Mouse (Mus musculus) CH12.LX (cell line): Measurements from ENCODE around the gene Traf3. TPM values are rescaled to one million over a fixed set of nuclear protein-coding genes. Genes with fewer than 3 reads are reported as not detected.

ENCODE experiments used
- DNase-seq: peaks from one replicate; pipeline ENCODE4 v3.0.0-alpha.2; 2013; ENCODE audit errors: extremely low read depth
- H3K27ac ChIP-seq: 2 replicates; pipeline ENCODE4 v1.5.1; 2012; ENCODE audit warnings: low read depth, mild to moderate bottlenecking, control low read depth, moderate library complexity; ENCODE audit not compliant: insufficient read depth
- H3K27me3 ChIP-seq: replicated peaks from 2 replicates; pipeline ENCODE3; 2012; ENCODE audit warnings: inconsistent platforms
- H3K36me3 ChIP-seq, 2 experiments: replicated peaks in 1 of 2; 2 replicates each; pipeline versions ENCODE3 to v1.6.1; 2012; ENCODE audit warnings: inconsistent platforms in 1 of 2, low read length in 1 of 2, mild to moderate bottlenecking in 1 of 2, mixed read lengths in 1 of 2, moderate library complexity in 1 of 2; ENCODE audit not compliant: control insufficient read depth in 1 of 2, insufficient read depth in 1 of 2
- H3K4me1 ChIP-seq, 2 experiments: 2 replicates each; pipeline ENCODE4 v1.6.1; 2012; ENCODE audit warnings: inconsistent platforms in 1 of 2, moderate library complexity in 1 of 2; ENCODE audit not compliant: insufficient read depth in 2 of 2, control insufficient read depth in 1 of 2
- H3K4me2 ChIP-seq: 2 replicates; pipeline ENCODE4 v1.6.1; 2012; ENCODE audit warnings: low read depth, mild to moderate bottlenecking, control low read depth; ENCODE audit not compliant: poor library complexity, insufficient read depth, severe bottlenecking
- H3K4me3 ChIP-seq, 3 experiments: fragments of 150-350 bp in 1 of 3; sonication (generic) in 1 of 3; replicated peaks in 1 of 3; 2 replicates each; pipeline versions ENCODE3 to v1.5.1; 2011 to 2012; ENCODE audit warnings: low read depth in 2 of 3, low read length in 2 of 3, mild to moderate bottlenecking in 2 of 3, moderate library complexity in 2 of 3, control low read depth in 1 of 3, improper control_type of control experiment in 1 of 3, inconsistent platforms in 1 of 3, mixed read lengths in 1 of 3; ENCODE audit not compliant: poor library complexity in 1 of 3
- H3K79me2 ChIP-seq: replicated peaks from 2 replicates; pipeline ENCODE4 v1.6.1; 2012; ENCODE audit warnings: mild to moderate bottlenecking, moderate library complexity; ENCODE audit not compliant: control insufficient read depth, poor library complexity, insufficient read depth, severe bottlenecking; ENCODE audit errors: extremely low read depth
- H3K9ac ChIP-seq: 2 replicates; pipeline ENCODE4 v1.6.1; 2012; ENCODE audit warnings: low read depth, mild to moderate bottlenecking, control low read depth, moderate library complexity; ENCODE audit not compliant: insufficient read depth
- H3K9me3 ChIP-seq: replicated peaks from 2 replicates; pipeline ENCODE3; 2012; ENCODE audit warnings: low read length, inconsistent platforms, mixed read lengths
- BHLHE40 ChIP-seq: IDR thresholded peaks from 2 replicates; pipeline ENCODE4 v1.6.1; 2011; ENCODE audit warnings: mild to moderate bottlenecking, low read depth, low read length, improper control_type of control experiment
- CHD1 ChIP-seq: IDR thresholded peaks from 2 replicates; pipeline ENCODE4 v1.6.1; 2012; ENCODE audit warnings: low read depth, low read length, improper control_type of control experiment, inconsistent platforms
- E2F4 ChIP-seq: IDR thresholded peaks from 2 replicates; pipeline ENCODE4 v1.6.1; 2011; ENCODE audit warnings: low read depth, low read length, improper control_type of control experiment; ENCODE audit not compliant: insufficient replicate concordance
- ETS1 ChIP-seq: conservative IDR thresholded peaks from 2 replicates; pipeline ENCODE4 v1.6.1; 2012; ENCODE audit warnings: low read depth, mild to moderate bottlenecking, inconsistent platforms, low read length, improper control_type of control experiment, moderate library complexity
- GABPA ChIP-seq: IDR thresholded peaks from 2 replicates; pipeline ENCODE4 v1.6.1; 2012; ENCODE audit warnings: low read depth, low read length, improper control_type of control experiment, inconsistent platforms; ENCODE audit not compliant: insufficient replicate concordance
- HCFC1 ChIP-seq: IDR thresholded peaks from 2 replicates; pipeline ENCODE4 v1.6.1; 2012; ENCODE audit warnings: low read depth, mild to moderate bottlenecking, inconsistent platforms, low read length, improper control_type of control experiment
- JUND ChIP-seq: conservative IDR thresholded peaks from 2 replicates; pipeline ENCODE4 v1.6.1; 2011; ENCODE audit warnings: low read depth, low read length, improper control_type of control experiment
- KAT2A ChIP-seq: IDR thresholded peaks from 2 replicates; pipeline ENCODE4 v1.6.1; 2012; ENCODE audit warnings: low read length, improper control_type of control experiment, inconsistent platforms; ENCODE audit not compliant: insufficient replicate concordance
- MAFK ChIP-seq: IDR thresholded peaks from 2 replicates; pipeline ENCODE4 v1.6.1; 2011; ENCODE audit warnings: low read length, improper control_type of control experiment; ENCODE audit not compliant: insufficient replicate concordance
- MAX ChIP-seq: IDR thresholded peaks from 2 replicates; pipeline ENCODE4 v1.6.1; 2011; ENCODE audit warnings: low read length, improper control_type of control experiment
- MEF2A ChIP-seq: IDR thresholded peaks from 2 replicates; pipeline ENCODE4 v1.6.1; 2014; ENCODE audit warnings: low read depth, mild to moderate bottlenecking, inconsistent platforms, low read length, improper control_type of control experiment, borderline replicate concordance
- MYC ChIP-seq: IDR thresholded peaks from 2 replicates; pipeline ENCODE4 v1.6.1; 2011; ENCODE audit warnings: low read depth, mild to moderate bottlenecking, improper control_type of control experiment, low read length
- NELFE ChIP-seq: IDR thresholded peaks from 2 replicates; pipeline ENCODE4 v1.6.1; 2011; ENCODE audit warnings: low read depth, low read length, improper control_type of control experiment
- NRF1 ChIP-seq: IDR thresholded peaks from 2 replicates; pipeline ENCODE4 v1.6.1; 2014; ENCODE audit warnings: low read depth, mild to moderate bottlenecking, inconsistent platforms, low read length, improper control_type of control experiment, moderate library complexity
- PAX5 ChIP-seq: IDR thresholded peaks from 2 replicates; pipeline ENCODE4 v1.6.1; 2012; ENCODE audit warnings: low read length, inconsistent platforms, mixed read lengths
- POLR2A ChIP-seq: IDR thresholded peaks from 2 replicates; pipeline ENCODE4 v1.6.1; 2011; ENCODE audit warnings: low read depth, mild to moderate bottlenecking, improper control_type of control experiment, low read length
- POLR2AphosphoS2 ChIP-seq: IDR thresholded peaks from 2 replicates; pipeline ENCODE4 v1.6.1; 2011; ENCODE audit warnings: low read depth, low read length, improper control_type of control experiment
- RAD21 ChIP-seq: IDR thresholded peaks from 2 replicates; pipeline ENCODE4 v1.6.1; 2011; ENCODE audit warnings: low read depth, mild to moderate bottlenecking, low read length, improper control_type of control experiment, moderate library complexity
- SIN3A ChIP-seq: IDR thresholded peaks from 2 replicates; pipeline ENCODE4 v1.6.1; 2012; ENCODE audit warnings: low read length, improper control_type of control experiment, inconsistent platforms
- ZKSCAN1 ChIP-seq: IDR thresholded peaks from 2 replicates; pipeline ENCODE4 v1.6.1; 2012; ENCODE audit warnings: low read depth, inconsistent platforms, low read length, improper control_type of control experiment, borderline replicate concordance
- dilution Hi-C: fragments of 300-500 bp; cut with MboI; formaldehyde crosslinking; loops from 2 replicates; pipeline ENCODE4 v1.14.3; 2020; ENCODE audit warnings: low sequenced_read_pairs; ENCODE audit not compliant: extremely low pct_unique_long_range_greater_than_20kb, extremely low pct_ligation_motif_present
- in situ Hi-C: fragments of 300-500 bp; cut with MboI; formaldehyde crosslinking; loops from 3 replicates; pipeline ENCODE4 v1.14.3; 2019; ENCODE audit warnings: low sequenced_read_pairs, low pct_ligation_motif_present, low pct_unique_long_range_greater_than_20kb, mixed read lengths
- polyA plus RNA-seq: library from polyadenylated mRNA; unstranded; fragments of >175 nt; gene quantifications from 2 replicates; pipeline ENCODE4 v1.2.1, GENCODE M21; 2012; ENCODE audit warnings: low read depth; ENCODE audit not compliant: insufficient read length
- total RNA-seq, 2 experiments: library from RNA; depleted of rRNA; stranded (reverse); fragments of 300-350 nt in 1 of 2; fragments of >200 nt in 1 of 2; gene quantifications; 2 replicates each; pipeline ENCODE4 v1.2.3; 2012 to 2014

Traf3 gene
- total and polyA plus RNA-seq, 3 experiments = 10.9 to 33.1 (median 17.5) TPM

DNA sequence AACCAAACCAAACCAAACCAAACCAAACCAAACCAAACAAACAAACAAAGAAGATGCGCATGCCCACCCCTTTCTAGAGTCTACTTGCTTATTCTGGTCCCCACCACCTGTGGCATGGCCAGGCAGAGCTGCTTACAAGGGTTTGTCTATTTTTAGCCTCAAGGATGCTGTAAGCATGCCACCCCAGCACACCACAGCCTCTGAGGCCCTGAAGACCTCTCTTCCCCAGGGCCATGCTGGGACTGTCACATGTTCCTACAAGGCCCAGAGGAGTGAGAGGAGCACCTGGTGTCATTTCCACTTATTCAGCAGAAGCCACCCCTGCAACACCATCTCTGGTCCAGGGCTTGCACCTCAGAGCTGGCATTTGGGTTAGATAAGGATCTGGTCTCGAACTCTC, 21.6 kb upstream of the Traf3 start (continued):
- TF ChIP-seq ZKSCAN1 (no peak), MEF2A (peak; percentile 76; the same call in 1 of the 2 replicates), MYC (0 out of 2 replicates have a peak, but pooled peaks have one; percentile 54), POLR2A (no peak), PAX5 (no peak), NELFE (no peak), SIN3A (no peak), HCFC1 (no peak), JUND (no peak), KAT2A (no peak), RAD21 (no peak), ETS1 (peak; percentile 58), E2F4 (no peak), CHD1 (no peak), BHLHE40 (peak; percentile 50), GABPA (no peak), MAX (peak; percentile 62; the same call in 1 of the 2 replicates)

DNA sequence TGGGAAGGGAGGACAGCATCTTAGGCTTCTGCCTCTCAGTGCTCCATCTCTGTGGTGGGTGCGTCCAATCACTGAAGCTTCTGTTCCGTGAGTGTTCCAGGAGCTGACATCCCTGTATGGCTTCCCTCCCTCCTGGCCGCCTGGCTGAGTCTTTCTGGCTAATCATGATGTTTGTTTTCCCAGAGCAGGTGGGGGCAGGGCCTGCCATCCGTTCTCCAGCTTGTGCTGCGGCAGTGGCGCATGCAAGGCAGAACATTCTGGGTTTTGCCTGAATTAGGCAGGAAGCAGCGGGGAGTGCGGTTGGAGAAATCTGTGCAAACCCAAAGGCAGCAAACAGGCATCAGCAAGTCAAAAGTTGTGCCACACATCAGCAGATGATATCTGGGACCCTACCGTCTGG, 20.9 kb upstream of the Traf3 start:
- Histone ChIP-seq H3K27ac (no peak overlapping the region), H3K9ac (no peak overlapping the region), H3K36me3 (no peaks in the 10 kb centered on the region), H3K9me3 (no peaks in the 10 kb centered on the region), H3K4me3 (no peak overlapping the region), H3K79me2 (no peaks in the 10 kb centered on the region), H3K4me1 (peaks cover 33 to 72% of the 10 kb centered on the region in 2 experiments), H3K4me2 (no peak overlapping the region), H3K27me3 (no peaks in the 10 kb centered on the region)
- no peak for TF ChIP-seq NRF1
- TF ChIP-seq SIN3A = no peak
- TF ChIP-seq GABPA = no peak
- no peak for TF ChIP-seq BHLHE40
- TF ChIP-seq MAFK = no peak
- TF ChIP-seq JUND = no peak
- no peak for TF ChIP-seq HCFC1
- TF ChIP-seq POLR2AphosphoS2 = no peak
- dilution Hi-C loops (no loop called here), in situ Hi-C loops (no loop called here)
- no peak for DNase-seq
